Mouse (Mus musculus) B cell, adult 67 days (primary cell): Measurements from ENCODE around the gene Igfbp2. TPM values are rescaled to one million over a fixed set of nuclear protein-coding genes. Genes with fewer than 3 reads are reported as not detected.

Source experiments
- total RNA-seq, 2 experiments: library from RNA; stranded (reverse); gene quantifications; 4 replicates each; pipeline ENCODE4 v1.2.4; 2023

Gene Igfbp2
- not detected for total RNA-seq

GRCm38 (mm10) chr1:72823751-72824706, at the start of gene Igfbp2:
TSS of gene Igfbp2 (plus strand) at chr1:72824503.

GRCm38 (mm10) chr1:72874287-72875211, 50.2 kb downstream of the Igfbp2 start, which contains the start of gene Igfbp5:
TSS of gene Igfbp5 (minus strand) at chr1:72874884.

Other genes starting within 250 kb of the Igfbp2 start
- gene Smarcal1, start 241.3 kb upstream of the Igfbp2 start, total RNA-seq, result 10 to 100 TPM; 50.6 to 57.5 TPM
- gene Ankar, start 123.9 kb upstream of the Igfbp2 start, total RNA-seq, result not detected
- gene Rpl37a, start 113.2 kb upstream of the Igfbp2 start, total RNA-seq, result 1,000 to 10,000 TPM; 2,747 to 2,757 TPM
- gene Igfbp5, start 50.4 kb downstream of the Igfbp2 start, total RNA-seq, result not detected
- not detected for gene Tnp1, start 191.4 kb downstream of the Igfbp2 start, total RNA-seq